Mouse (Mus musculus) midbrain, embryonic 13.5 days (tissue): ENCODE data around the gene Cbx7. TPM values are rescaled to one million over a fixed set of nuclear protein-coding genes. Genes with fewer than 3 reads are reported as not detected.
A peak's percentile ranks its signal among the peaks of the same experiment; 100 is the strongest.

Experiments used
- ATAC-seq: fragments of 200-750 bp; cut with Nextera tagmentation; 2 replicates; pipeline ENCODE4 v1.8.0; 2017; ENCODE audit warnings: mild to moderate bottlenecking, moderate TSS enrichment, moderate library complexity
- H3K27ac ChIP-seq: fragments of 300-500 bp; sonication (generic); 2 replicates; pipeline ENCODE4 v1.5.1; 2015; ENCODE audit warnings: inconsistent platforms, mild to moderate bottlenecking, moderate library complexity
- H3K27me3 ChIP-seq: fragments of 300-500 bp; sonication (generic); 2 replicates; pipeline ENCODE4 v1.6.1; 2015; ENCODE audit warnings: mild to moderate bottlenecking, inconsistent platforms
- H3K36me3 ChIP-seq: fragments of 300-500 bp; sonication (generic); 2 replicates; pipeline ENCODE4 v1.6.1; 2015; ENCODE audit warnings: mild to moderate bottlenecking, inconsistent platforms
- H3K4me1 ChIP-seq: fragments of 300-500 bp; sonication (generic); replicated peaks from 2 replicates; pipeline ENCODE4 v1.6.1; 2015; ENCODE audit warnings: inconsistent platforms
- H3K4me2 ChIP-seq: fragments of 300-500 bp; sonication (generic); replicated peaks from 2 replicates; pipeline ENCODE4 v1.6.1; 2015; ENCODE audit warnings: moderate library complexity, mild to moderate bottlenecking, inconsistent platforms
- H3K4me3 ChIP-seq: fragments of 300-500 bp; sonication (generic); replicated peaks from 2 replicates; pipeline ENCODE4 v1.5.1; 2015; ENCODE audit warnings: mild to moderate bottlenecking, inconsistent platforms
- H3K9ac ChIP-seq: fragments of 300-500 bp; sonication (generic); replicated peaks from 2 replicates; pipeline ENCODE4 v1.6.1; 2015; ENCODE audit warnings: mild to moderate bottlenecking, inconsistent platforms
- H3K9me3 ChIP-seq: fragments of 300-500 bp; sonication (generic); 2 replicates; pipeline ENCODE4 v1.6.1; 2016; ENCODE audit warnings: mild to moderate bottlenecking, inconsistent platforms
- WGBS: fragments of 180-500 bp; shearing (Covaris S2); methylation state at CpG from one replicate; pipeline ENCODE4 v1.1.7; 2015; 5-methylcytosine and 5-hydroxymethylcytosine counted together
- microRNA-seq: library from miRNA; unstranded; fragments of <30 nt; microRNA quantifications from one replicate; pipeline ENCODE4, GENCODE M21; 2016
- polyA plus RNA-seq: library from polyadenylated mRNA; unstranded; fragments of >200 nt; fragmentation: Nextera tagmentation; extraction: Ambion mirVana; gene quantifications from 2 replicates; pipeline ENCODE4 v1.2.1, GENCODE M21; 2015

Cbx7 gene
- polyA plus RNA-seq, 1 experiment from 2014 or later: 4.3 TPM

- H3K4me3 ChIP-seq: no peak overlapping the region
- no peak overlapping the region for H3K4me2 ChIP-seq
- H3K9me3 ChIP-seq: no peaks in the 10 kb centered on the region
- no peak overlapping the region for H3K9ac ChIP-seq
- 84% methylated on average over 3 of the region's 3 CpGs for WGBS
- ATAC-seq: no peak
- H3K4me1 ChIP-seq: peaks cover 4% of the 10 kb centered on the region; the same call in 1 of the 2 replicates
- H3K27ac ChIP-seq: no peak overlapping the region
- no peaks in the 10 kb centered on the region for H3K36me3 ChIP-seq
- no peaks in the 10 kb centered on the region for H3K27me3 ChIP-seq
Observed at GRCm38 (mm10) chr15:79880477-79880876, 90.4 kb downstream of the Cbx7 start.

- Histone ChIP-seq H3K27ac (peak overlapping the region; percentile 32), H3K27me3 (no peaks in the 10 kb centered on the region), H3K4me1 (peaks cover 4% of the 10 kb centered on the region; the same call in 1 of the 2 replicates), H3K4me2 (no peak overlapping the region), H3K9me3 (no peaks in the 10 kb centered on the region), H3K36me3 (no peaks in the 10 kb centered on the region), H3K4me3 (no peak overlapping the region), H3K9ac (no peak overlapping the region)
- ATAC-seq: no peak
- WGBS: 55% methylated on average over 13 of the region's 13 CpGs
Observed at GRCm38 (mm10) chr15:79879319-79879718, 91.6 kb downstream of the Cbx7 start.

GRCm38 (mm10) chr15:79878725-79879136 is 92.2 kb downstream of the Cbx7 start:
- Histone ChIP-seq H3K4me1 (peaks cover 4% of the 10 kb centered on the region; the same call in 1 of the 2 replicates), H3K27ac (peak overlapping the region; percentile 32), H3K9me3 (no peaks in the 10 kb centered on the region), H3K4me2 (no peak overlapping the region), H3K4me3 (no peak overlapping the region), H3K9ac (no peak overlapping the region), H3K27me3 (no peaks in the 10 kb centered on the region), H3K36me3 (no peaks in the 10 kb centered on the region)
- WGBS: 75% methylated on average over 6 of the region's 6 CpGs
- ATAC-seq: no peak

GRCm38 (mm10) chr15:79875261-79875995 is 95.5 kb downstream of the Cbx7 start:
- WGBS: 89% methylated on average over 18 of the region's 18 CpGs
- H3K9me3 ChIP-seq: no peaks in the 10 kb centered on the region
- no peaks in the 10 kb centered on the region for H3K27me3 ChIP-seq
- no peak overlapping the region for H3K27ac ChIP-seq
- H3K9ac ChIP-seq: no peak overlapping the region
- H3K4me3 ChIP-seq: no peak overlapping the region
- no peak overlapping the region for H3K4me2 ChIP-seq
- no peaks in the 10 kb centered on the region for H3K4me1 ChIP-seq
- no peak for ATAC-seq
- no peaks in the 10 kb centered on the region for H3K36me3 ChIP-seq

GRCm38 (mm10) chr15:79873995-79874394 is 96.9 kb downstream of the Cbx7 start:
- no peaks in the 10 kb centered on the region for H3K27me3 ChIP-seq
- H3K4me1 ChIP-seq: no peaks in the 10 kb centered on the region
- no peak overlapping the region for H3K27ac ChIP-seq
- WGBS: 66% methylated on average over 2 of the region's 2 CpGs
- no peak for ATAC-seq
- no peak overlapping the region for H3K9ac ChIP-seq
- H3K9me3 ChIP-seq: no peaks in the 10 kb centered on the region
- no peaks in the 10 kb centered on the region for H3K36me3 ChIP-seq
- no peak overlapping the region for H3K4me2 ChIP-seq
- no peak overlapping the region for H3K4me3 ChIP-seq

- Histone ChIP-seq H3K9ac (no peak overlapping the region), H3K4me1 (no peaks in the 10 kb centered on the region), H3K27me3 (no peaks in the 10 kb centered on the region), H3K4me3 (no peak overlapping the region), H3K36me3 (no peaks in the 10 kb centered on the region), H3K27ac (no peak overlapping the region), H3K4me2 (no peak overlapping the region), H3K9me3 (no peaks in the 10 kb centered on the region)
- ATAC-seq: no peak
- WGBS: 92% methylated on average over 8 of the region's 8 CpGs
Observed at GRCm38 (mm10) chr15:79873545-79873944, 97.4 kb downstream of the Cbx7 start.

GRCm38 (mm10) chr15:79867260-79868002 is 103.5 kb downstream of the Cbx7 start:
- WGBS: 87% methylated on average over 3 of the region's 3 CpGs
- Histone ChIP-seq H3K4me2 (no peak overlapping the region), H3K9me3 (no peaks in the 10 kb centered on the region), H3K4me3 (no peak overlapping the region), H3K36me3 (no peaks in the 10 kb centered on the region), H3K4me1 (0 out of 2 replicates have a peak, but pooled peaks cover 4% of the 10 kb centered on the region), H3K27ac (no peak overlapping the region), H3K9ac (no peak overlapping the region), H3K27me3 (no peaks in the 10 kb centered on the region)
- ATAC-seq: no peak

Small RNA genes within 50 kb of the gene (microRNA-seq; reads per million reads assigned to microRNA genes)
- not detected for gene Mir7213

Other genes with a start within 250 kb of the Cbx7 start
- gene Sun2, start 228.6 kb downstream of the Cbx7 start, polyA plus RNA-seq: 8.4 and 8.5 TPM in 2 replicates
- gene Dnal4, start 193.3 kb downstream of the Cbx7 start, polyA plus RNA-seq: 84.8 and 91.6 TPM in 2 replicates
- gene Nptxr, start 166.4 kb downstream of the Cbx7 start, polyA plus RNA-seq: 18.1 and 18.6 TPM in 2 replicates
- gene Npcd, start 136.9 kb downstream of the Cbx7 start, polyA plus RNA-seq: 0.58 and 1.2 TPM in 2 replicates
- 53.9 and 61.4 TPM in 2 replicates for gene Cbx6, start 136.4 kb downstream of the Cbx7 start, polyA plus RNA-seq
- gene Apobec3, start 79.5 kb downstream of the Cbx7 start, polyA plus RNA-seq: 3.1 and 3.8 TPM in 2 replicates
- 2.1 and 2.3 TPM in 2 replicates for gene Pdgfb, start 43.9 kb upstream of the Cbx7 start, polyA plus RNA-seq
- 20.6 and 26.2 TPM in 2 replicates for gene Syngr1, start 120.2 kb upstream of the Cbx7 start, polyA plus RNA-seq
- 608 and 612 TPM in 2 replicates for gene Rpl3, start 120.7 kb upstream of the Cbx7 start, polyA plus RNA-seq
- gene Tab1, start 162.0 kb upstream of the Cbx7 start, polyA plus RNA-seq: 41.1 and 43.0 TPM in 2 replicates
- 11.4 and 12.3 TPM in 2 replicates for gene Mgat3, start 202.6 kb upstream of the Cbx7 start, polyA plus RNA-seq